Mouse (Mus musculus): ENCODE results near the gene Zfp976.
"Not testable (repeated sequence)": the region's sequence is repeated elsewhere in the genome, so short reads cannot be mapped to it uniquely, and the experiment has no call there.

Gene Zfp976

DNA sequence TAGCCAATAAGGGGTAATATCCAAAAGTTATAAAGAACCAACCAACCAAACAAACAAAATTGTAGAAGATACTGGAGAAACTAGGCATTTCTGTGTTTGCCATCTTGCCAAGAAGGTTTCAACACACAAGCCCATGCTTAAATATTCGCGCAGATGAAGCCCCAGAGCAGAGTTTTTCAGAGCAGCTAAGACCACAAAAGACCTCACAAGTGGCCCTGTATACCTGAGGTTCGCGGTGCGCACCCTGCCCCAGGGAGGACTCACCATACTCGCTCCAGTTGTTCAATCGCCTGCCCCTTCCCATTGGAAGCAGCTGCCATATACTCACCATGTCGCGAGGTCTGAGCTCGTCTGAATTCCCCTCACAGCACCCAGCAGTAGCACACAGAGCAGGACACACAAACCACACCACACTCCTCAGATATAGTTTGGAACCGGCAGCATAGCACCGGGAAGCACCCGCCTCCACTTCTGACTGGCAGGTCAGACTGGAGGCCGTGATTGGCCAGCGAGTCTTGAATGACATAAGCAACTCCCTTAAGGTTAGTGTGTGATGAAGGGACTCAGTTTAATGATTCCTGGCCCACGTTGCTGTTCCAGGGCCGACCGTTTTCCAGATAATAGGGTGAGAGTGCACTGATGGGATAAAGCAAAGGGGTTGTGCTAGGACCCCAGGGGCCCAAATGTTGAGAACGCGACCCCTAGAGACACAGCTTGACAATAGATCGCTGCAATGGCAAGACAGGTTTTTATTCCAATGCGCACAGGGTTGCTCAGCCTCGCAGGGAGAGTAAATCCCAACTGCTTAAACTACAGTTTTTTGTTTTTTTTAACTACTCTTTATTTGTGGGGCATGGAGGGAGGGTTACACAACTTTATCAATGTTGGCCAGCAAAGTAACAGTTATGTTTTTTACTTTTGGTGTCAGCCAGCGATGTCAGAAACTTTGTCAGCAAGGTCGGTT is at the start of gene Zfp976:
Gene Zfp976, minus strand, starts transcription at position 437 of the 964 bp plus-strand sequence.
- DNase-seq (ENCODE audit: low spot score) = peak; percentile 17

DNA sequence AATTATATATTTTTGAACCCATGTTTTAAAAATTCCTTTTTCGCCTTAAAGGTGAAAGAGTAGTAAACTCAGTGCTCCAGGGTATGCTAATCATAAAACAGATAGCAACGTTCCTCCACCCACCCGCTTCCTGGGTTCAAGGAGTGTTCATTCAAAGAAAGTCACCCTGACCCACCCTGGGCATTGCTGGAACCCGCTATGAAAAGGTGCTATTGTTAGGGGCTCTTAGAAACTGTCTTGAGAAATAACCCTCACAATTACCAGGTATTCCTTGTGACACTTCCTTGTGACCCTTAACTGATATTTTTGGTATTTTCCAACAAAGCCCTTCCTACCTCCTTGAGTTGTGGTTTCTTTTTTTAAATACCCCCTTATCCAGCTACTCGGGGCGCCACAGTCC is 37.7 kb upstream of the Zfp976 start:
- not testable (repeated sequence) for DNase-seq (ENCODE audit: low spot score)

DNA sequence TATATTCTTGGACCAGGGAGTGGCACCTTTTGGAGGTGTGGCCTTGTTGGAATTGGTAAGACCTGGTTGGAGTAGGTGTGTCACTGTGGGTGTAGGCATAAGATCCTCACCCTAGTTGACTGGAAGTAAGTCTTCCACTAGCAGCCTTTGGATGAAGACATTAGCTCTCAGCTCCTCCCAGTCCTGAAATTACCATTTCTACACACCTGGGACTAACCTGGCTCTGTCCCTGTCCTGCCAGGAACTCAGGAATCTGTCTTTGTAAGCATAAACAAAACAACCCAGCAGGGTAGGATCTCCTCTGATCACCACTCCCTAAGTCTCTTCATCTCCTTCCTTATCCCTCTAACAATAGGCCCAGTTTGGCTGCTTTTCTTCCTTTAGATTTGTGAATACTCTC is 37.3 kb upstream of the Zfp976 start:
- not testable (repeated sequence) for DNase-seq (ENCODE audit: low spot score)

DNA sequence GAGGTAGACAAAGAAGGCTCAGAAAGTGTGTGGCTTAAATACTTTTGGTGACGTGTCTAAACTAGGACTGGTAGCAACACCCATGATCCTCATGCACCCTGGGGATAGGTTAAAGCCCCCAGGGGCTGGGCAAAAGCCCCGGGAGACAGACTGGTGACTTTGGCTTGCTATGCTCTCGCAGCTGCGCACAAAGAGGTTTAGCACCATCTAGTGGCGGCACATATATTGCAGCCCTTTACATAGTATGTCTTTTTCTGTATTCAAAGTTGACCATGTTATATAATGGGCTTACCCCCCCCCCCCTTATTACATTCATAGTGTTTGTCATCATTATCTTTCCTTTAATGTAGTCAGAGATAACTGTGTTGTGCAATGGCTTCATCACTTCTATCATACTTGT is 17.8 kb upstream of the Zfp976 start:
- not testable (repeated sequence) for DNase-seq (ENCODE audit: low spot score)

DNA sequence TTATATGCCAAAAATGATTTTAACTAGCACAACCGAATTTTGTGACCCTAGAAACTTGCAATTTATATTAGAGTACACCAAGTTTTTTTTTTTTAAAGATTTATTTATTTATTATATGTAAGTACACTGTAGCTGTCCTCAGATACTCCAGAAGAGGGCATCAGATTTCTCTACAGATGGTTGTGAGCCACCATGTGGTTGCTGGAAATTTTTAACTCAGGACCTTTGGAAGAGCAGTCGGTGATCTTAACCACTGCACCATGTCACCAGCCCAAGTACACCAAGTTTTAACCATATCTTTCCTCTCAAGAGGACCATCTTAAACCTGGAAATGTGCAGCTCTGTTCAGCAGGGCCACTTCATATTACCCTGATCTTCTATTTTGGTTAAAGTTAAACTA is 12.8 kb upstream of the Zfp976 start:
- DNase-seq (ENCODE audit: low spot score) = not testable (repeated sequence)

DNA sequence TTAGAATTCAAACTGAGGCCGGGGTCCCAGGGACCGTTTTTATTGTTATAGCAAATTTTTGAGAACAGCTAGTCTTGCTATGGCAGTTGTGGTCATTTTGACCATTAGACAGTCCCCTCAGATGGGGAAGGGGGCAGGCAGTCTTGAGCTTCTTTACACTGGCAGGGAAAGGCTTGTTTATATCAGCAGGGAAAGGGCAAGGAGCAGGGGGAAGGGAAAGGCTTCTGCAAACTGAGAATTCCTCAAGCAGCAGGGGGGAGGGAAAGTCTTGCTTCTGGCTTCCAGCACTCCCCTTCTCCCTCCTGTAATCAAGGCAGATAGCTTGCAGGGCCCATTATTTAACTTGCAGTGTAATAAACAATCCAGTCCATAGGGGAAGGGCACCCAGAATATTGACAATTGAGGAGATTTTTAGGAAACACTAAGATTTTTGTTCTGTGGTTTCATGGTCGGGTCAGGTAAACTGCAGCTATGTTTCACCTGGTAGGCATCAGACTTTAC is 782 bp upstream of the Zfp976 start:
- not testable (repeated sequence) for DNase-seq (ENCODE audit: low spot score)

DNA sequence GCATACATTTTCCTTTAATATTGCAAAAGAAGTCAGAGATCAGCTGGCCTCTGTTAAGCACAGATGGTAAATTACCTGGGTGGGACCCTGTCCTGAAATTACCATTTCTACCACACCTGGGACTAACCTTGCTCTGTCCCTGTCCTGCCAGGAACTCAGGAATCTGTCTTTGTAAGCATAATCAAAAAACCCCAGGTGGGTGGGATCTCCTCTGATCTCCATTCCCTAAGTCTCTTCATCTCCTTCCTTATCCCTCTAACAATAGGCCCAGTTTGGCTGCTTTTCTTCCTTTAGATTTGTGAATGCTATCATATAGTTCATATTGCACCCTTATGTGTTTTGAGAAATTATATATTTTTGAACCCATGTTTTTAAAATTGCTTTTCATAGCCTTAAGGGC is 11.4 kb downstream of the Zfp976 start:
- DNase-seq (ENCODE audit: low spot score) = not testable (repeated sequence)

DNA sequence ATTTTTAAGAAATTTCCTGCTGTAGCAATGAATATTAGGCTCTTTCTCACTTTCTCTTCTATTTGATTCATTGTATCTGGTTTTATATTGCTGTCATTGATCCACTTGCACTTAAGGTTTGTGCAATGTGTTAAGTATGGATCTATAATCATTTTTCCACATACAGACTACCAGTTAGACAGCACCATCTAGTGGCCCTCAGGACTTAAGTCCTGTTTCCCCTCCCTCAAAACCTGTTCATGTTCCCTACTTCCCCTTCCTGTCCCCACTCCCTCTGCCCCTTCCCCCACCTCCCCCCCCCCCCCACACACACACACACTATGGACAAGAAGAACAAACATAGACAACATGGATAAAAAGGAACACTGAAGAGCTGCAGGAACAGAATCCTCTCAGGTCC is 46.7 kb downstream of the Zfp976 start:
- DNase-seq (ENCODE audit: low spot score) = not testable (repeated sequence)

DNA sequence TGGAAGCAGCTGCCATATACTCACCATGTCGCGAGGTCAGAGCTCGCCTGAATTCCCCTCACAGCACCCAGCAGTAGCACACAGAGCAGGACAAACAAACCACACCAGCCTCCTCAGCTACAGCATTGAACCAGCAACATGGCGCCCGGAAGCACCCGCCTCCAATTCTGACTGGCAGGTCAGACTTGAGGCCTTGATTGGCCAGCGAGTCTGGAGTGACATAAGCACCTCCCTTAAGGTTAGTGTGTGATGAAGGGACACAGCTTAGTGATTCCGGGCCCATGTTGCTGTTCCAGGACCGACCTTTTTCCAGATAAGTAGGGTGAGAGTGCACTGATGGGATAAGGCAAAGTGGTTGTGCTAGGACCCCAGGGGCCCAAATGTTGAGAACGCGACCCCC is 50.0 kb downstream of the Zfp976 start, which contains the start of gene Zfp977:
Gene Zfp977, minus strand, starts transcription at position 135 of the 400 bp plus-strand sequence.
- DNase-seq (ENCODE audit: low spot score) = not testable (repeated sequence)

DNA sequence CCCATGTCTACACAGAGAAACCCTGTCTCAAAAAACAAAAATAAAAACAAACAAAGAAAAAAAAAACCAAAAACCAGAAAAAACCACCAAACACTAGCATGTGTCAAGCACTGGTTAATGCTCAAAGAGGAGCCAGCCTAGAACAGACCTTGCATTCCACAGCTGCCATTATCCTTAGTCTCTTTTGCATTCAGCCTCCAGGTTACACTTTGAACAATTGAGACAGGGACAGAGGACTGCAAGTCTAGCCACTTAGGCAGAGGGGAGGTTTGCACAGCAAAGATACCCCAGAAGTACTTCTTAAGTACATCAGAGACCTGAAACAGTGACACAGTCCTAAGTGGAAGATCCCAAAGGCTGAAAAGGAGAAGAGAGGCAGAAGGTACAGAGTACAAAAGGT is 51.1 kb downstream of the Zfp976 start:
- DNase-seq (ENCODE audit: low spot score) = not testable (repeated sequence)

DNA sequence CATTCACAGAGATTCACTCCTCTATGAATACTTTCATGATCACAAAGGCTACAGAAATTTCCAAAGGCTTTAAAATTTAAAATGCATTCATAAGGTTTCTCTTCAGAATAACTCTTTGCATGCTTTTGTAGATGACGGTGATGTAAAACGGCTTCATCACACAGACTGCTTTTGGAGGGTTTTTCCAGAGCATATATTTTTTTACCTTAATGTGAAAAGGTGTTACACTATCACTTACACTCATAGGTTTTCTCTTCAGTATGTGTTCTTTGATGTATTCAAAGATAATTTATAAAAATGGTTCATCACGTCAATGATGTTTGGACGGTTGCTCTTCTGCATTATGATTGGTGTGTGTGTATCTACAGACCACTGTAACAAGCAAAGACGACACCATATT is 63.9 kb downstream of the Zfp976 start, which contains the start of gene Gm21028:
Gene Gm21028, minus strand, starts transcription at position 101 of the 400 bp plus-strand sequence.
- DNase-seq (ENCODE audit: low spot score) = no peak

Data from spleen, adult 12 weeks (tissue).